Mouse (Mus musculus) hindbrain, embryonic 11.5 days (tissue): Measurements from ENCODE around the gene Hmga2. TPM values are rescaled to one million over a fixed set of nuclear protein-coding genes. Genes with fewer than 3 reads are reported as not detected.

ENCODE experiments used
- ATAC-seq: fragments of 200-750 bp; cut with Nextera tagmentation; 2 replicates; pipeline ENCODE4 v1.8.0; 2017; ENCODE audit warnings: mild to moderate bottlenecking, moderate TSS enrichment, moderate library complexity; ENCODE audit not compliant: low FRiP score
- DNase-seq: peaks from one replicate; pipeline ENCODE4 v3.0.0-alpha.2; 2015; ENCODE audit warnings: low spot score
- H3K27ac ChIP-seq: fragments of 300-500 bp; sonication (generic); 2 replicates; pipeline ENCODE4 v1.5.1; 2014; ENCODE audit warnings: mild to moderate bottlenecking, low read depth, low read length
- H3K27me3 ChIP-seq: fragments of 300-500 bp; sonication (generic); 2 replicates; pipeline ENCODE4 v1.6.1; 2014; ENCODE audit warnings: mild to moderate bottlenecking, low read length, moderate library complexity, mixed read lengths; ENCODE audit not compliant: control insufficient read depth, insufficient read depth
- H3K36me3 ChIP-seq: fragments of 300-500 bp; sonication (generic); 2 replicates; pipeline ENCODE4 v1.6.1; 2014; ENCODE audit warnings: mild to moderate bottlenecking, low read length, moderate library complexity, mixed read lengths; ENCODE audit not compliant: control insufficient read depth, insufficient read depth
- H3K4me1 ChIP-seq: fragments of 300-500 bp; sonication (generic); replicated peaks from 2 replicates; pipeline ENCODE4 v1.6.1; 2014; ENCODE audit warnings: low read length, mixed read lengths; ENCODE audit not compliant: control insufficient read depth, insufficient read depth
- H3K4me2 ChIP-seq: fragments of 300-500 bp; sonication (generic); replicated peaks from 2 replicates; pipeline ENCODE4 v1.6.1; 2014; ENCODE audit warnings: mild to moderate bottlenecking, low read depth, low read length
- H3K4me3 ChIP-seq: fragments of 300-500 bp; sonication (generic); 2 replicates; pipeline ENCODE4 v1.5.1; 2014; ENCODE audit warnings: low read depth, low read length
- H3K9ac ChIP-seq: fragments of 300-500 bp; sonication (generic); 2 replicates; pipeline ENCODE4 v1.6.1; 2014; ENCODE audit warnings: low read depth, low read length
- H3K9me3 ChIP-seq: fragments of 300-500 bp; sonication (generic); 2 replicates; pipeline ENCODE4 v1.6.1; 2016; ENCODE audit warnings: low read length; ENCODE audit not compliant: control insufficient read depth
- WGBS: fragments of 180-500 bp; shearing (Covaris S2); extraction: QIAGEN DNeasy Blood & Tissue Kit; methylation state at CpG from one replicate; pipeline ENCODE4 v1.1.7; 2014; 5-methylcytosine and 5-hydroxymethylcytosine counted together
- polyA plus RNA-seq: library from polyadenylated mRNA; unstranded; fragments of >200 nt; fragmentation: Nextera tagmentation; extraction: Ambion mirVana; gene quantifications from 2 replicates; pipeline ENCODE4 v1.2.1, GENCODE M21; 2014

The Hmga2 gene
- polyA plus RNA-seq, 1 experiment from 2014 or later: 42.9 TPM

DNA sequence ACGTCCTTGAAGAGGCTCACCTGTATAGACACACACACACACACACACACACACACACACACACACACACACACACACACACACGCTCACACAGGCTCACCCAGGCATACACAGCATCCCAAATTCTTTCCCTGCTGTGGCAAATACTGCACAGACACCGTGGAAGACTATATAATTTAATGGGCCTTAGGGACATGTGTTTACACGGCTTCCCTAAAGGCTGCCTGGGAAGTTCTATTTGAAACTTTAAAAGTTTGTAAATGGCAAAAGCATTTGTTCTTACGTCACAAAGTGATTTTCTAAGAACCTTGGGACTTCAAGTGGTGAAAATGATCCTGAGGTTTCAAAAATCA, 42.8 kb downstream of the Hmga2 start:
- no peaks in the 10 kb centered on the region for H3K4me1 ChIP-seq
- H3K9ac ChIP-seq: no peak overlapping the region
- no peaks in the 10 kb centered on the region for H3K9me3 ChIP-seq
- WGBS: 48% methylated on average over 4 of the region's 5 CpGs
- H3K27ac ChIP-seq: no peak overlapping the region
- H3K4me2 ChIP-seq: no peak overlapping the region
- no peaks in the 10 kb centered on the region for H3K27me3 ChIP-seq
- ATAC-seq (no peak), DNase-seq (no peak)
- no peak overlapping the region for H3K4me3 ChIP-seq
- H3K36me3 ChIP-seq: no peaks in the 10 kb centered on the region

DNA sequence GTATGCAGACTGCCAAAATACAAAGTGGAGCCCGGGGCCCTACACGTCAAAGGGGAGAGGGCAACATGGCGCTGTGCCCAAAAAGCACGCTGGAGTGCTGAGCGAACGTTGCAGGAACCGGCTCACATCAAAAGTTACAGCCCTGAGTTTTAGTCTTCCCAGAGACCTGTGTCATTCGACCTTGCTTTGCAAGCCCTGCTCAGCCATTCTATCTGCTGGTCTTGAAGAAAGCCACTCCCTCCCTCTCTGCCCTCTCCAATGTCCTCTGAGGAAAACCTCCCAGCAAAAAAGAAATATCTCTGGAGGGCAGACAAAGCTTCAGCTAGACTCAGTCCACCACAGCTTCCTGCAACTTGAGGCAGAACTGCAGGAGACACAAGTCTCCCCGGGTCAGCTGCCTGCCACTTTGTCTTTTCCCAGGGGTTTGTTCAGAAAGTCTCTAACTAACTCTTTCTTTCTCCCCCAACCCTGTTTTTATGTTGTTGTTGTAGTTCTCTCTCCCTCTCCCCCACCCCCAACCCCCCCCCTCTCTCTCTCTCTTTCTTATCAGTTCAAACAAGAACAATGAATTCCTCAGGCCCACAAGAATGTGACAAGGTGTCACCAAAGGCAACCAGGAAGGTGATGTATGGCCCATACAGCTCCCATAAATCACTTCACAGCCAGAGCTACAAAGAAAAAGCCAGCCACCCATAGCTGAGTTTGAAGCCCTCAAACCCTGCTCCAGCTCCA, 43.4 kb downstream of the Hmga2 start:
- no peak overlapping the region for H3K4me2 ChIP-seq
- H3K9me3 ChIP-seq: no peaks in the 10 kb centered on the region
- no peak for DNase-seq
- no peaks in the 10 kb centered on the region for H3K27me3 ChIP-seq
- H3K9ac ChIP-seq: no peak overlapping the region
- no peaks in the 10 kb centered on the region for H3K36me3 ChIP-seq
- no peak overlapping the region for H3K27ac ChIP-seq
- H3K4me3 ChIP-seq: no peak overlapping the region
- no peak for ATAC-seq
- 43% methylated on average over 9 of the region's 9 CpGs for WGBS
- no peaks in the 10 kb centered on the region for H3K4me1 ChIP-seq

DNA sequence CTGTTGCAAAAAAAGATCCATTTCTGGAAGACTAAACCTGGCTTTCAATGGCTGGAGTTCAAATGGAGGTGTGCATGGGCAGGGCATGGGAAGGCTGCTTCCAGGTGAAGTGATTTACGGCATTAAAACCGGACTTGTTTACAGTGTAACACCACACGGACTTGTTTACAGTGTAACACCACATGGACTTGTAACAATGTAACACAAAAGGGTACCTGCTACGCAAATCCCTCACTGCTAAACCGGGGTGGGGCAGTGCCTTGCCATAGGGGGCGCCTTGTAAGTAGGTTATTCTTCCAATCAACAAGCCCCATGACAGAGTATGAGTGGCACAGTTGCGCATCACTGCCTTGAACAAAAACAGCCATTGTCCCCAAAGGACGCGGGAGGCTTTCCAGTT, 44.2 kb downstream of the Hmga2 start:
- no peak for DNase-seq
- Histone ChIP-seq H3K9me3 (no peaks in the 10 kb centered on the region), H3K9ac (no peak overlapping the region), H3K27me3 (no peaks in the 10 kb centered on the region), H3K4me2 (no peak overlapping the region), H3K36me3 (no peaks in the 10 kb centered on the region), H3K4me1 (no peaks in the 10 kb centered on the region; the same call in 1 of the 2 replicates), H3K27ac (no peak overlapping the region), H3K4me3 (no peak overlapping the region)
- no peak for ATAC-seq
- WGBS: 59% methylated on average over 9 of the region's 9 CpGs

DNA sequence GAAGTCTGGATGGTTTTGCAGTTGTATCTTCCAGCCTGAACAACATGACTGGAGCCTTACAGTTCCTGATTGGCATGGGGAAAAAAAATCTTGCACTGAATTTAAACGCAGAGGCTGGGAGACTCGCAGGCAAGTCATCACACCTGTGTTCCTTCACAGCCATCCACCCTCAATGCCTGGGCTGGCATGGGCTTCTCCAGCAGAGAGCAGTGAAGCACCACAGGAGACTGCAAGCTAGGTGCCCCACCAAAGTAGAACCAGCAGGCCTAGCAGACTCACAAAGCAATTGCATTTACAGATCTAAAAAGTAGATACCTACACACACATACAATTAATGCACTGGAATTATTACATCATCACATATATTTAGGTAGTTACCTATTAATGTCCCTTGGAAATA, 44.8 kb downstream of the Hmga2 start:
- WGBS: 93% methylated on average over 2 of the region's 2 CpGs
- no peak for DNase-seq
- Histone ChIP-seq H3K27me3 (no peaks in the 10 kb centered on the region), H3K36me3 (no peaks in the 10 kb centered on the region), H3K4me2 (no peak overlapping the region), H3K9ac (no peak overlapping the region), H3K27ac (no peak overlapping the region), H3K9me3 (no peaks in the 10 kb centered on the region), H3K4me1 (no peaks in the 10 kb centered on the region; the same call in none of the 2 replicates), H3K4me3 (no peak overlapping the region)
- ATAC-seq: no peak

DNA sequence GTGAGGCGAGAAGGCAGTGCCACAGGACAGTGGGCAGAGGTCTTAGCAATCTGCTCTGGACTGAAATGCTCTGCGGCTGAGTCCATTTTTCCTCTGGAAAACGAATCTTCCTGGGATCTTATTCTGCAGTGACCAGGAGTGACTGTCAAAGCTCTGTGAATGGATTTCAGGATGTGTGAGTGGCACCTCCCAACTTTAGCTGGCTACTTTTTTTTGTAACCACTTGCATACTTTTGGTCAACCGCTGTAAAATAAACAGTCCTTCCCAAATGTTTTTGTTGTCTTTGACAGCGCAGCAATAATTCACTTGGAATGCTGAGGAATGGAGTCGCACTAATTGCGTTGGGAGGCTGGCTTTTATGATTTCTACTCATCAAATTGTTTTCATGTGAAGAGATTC, 45.8 kb downstream of the Hmga2 start:
- H3K9me3 ChIP-seq: no peaks in the 10 kb centered on the region
- H3K4me2 ChIP-seq: no peak overlapping the region
- no peaks in the 10 kb centered on the region; the same call in none of the 2 replicates for H3K4me1 ChIP-seq
- H3K27me3 ChIP-seq: no peaks in the 10 kb centered on the region
- ATAC-seq (no peak), DNase-seq (no peak)
- H3K36me3 ChIP-seq: no peaks in the 10 kb centered on the region
- no peak overlapping the region for H3K4me3 ChIP-seq
- WGBS: 72% methylated on average over 7 of the region's 7 CpGs
- no peak overlapping the region for H3K27ac ChIP-seq
- H3K9ac ChIP-seq: no peak overlapping the region

DNA sequence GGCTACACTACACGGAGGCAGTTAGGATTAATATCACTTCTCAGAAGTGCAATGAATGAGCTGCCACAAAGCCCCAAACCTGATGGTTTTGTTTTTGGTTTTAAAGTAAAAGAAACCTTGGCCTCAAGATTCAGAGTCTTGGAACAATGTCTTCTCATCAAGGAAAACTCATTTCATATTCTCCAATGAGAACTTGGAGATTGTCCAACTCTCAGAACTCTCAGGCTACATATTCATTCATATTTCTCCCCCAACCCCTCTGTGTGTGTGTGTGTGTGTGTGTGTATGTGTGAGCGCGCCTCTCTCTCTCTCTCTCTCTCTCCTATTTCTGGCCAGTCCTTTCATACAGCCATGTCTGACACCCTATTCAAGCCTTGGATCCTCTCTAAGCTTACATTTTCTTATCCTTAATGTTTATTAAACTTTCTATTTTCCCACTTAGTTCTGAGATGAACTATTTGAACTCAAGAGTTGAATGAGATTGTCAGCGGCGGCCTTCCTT, 46.5 kb downstream of the Hmga2 start:
- Histone ChIP-seq H3K27me3 (no peaks in the 10 kb centered on the region), H3K9me3 (no peaks in the 10 kb centered on the region), H3K4me3 (no peak overlapping the region), H3K4me2 (no peak overlapping the region), H3K36me3 (no peaks in the 10 kb centered on the region), H3K4me1 (no peaks in the 10 kb centered on the region; the same call in none of the 2 replicates), H3K27ac (no peak overlapping the region), H3K9ac (no peak overlapping the region)
- no peak for DNase-seq
- 91% methylated on average over 5 of the region's 5 CpGs for WGBS
- ATAC-seq: no peak

DNA sequence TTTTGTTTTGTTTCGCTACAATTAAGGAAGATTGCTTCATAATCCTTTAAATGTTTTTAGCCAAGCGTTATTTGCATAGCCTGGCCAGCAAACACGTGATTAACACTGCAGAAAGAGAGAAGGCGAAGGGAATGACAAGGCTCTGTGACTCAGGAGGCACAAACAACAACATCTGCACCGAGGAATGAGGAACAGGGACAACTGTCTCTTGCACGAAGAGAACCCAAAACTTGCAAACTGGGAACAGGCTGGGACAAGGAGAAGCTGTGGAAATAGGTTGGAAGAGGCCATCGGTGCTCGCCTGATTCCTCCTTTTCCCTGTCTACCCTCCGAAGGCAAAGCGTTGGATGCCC, 47.1 kb downstream of the Hmga2 start:
- Histone ChIP-seq H3K9me3 (no peaks in the 10 kb centered on the region), H3K27ac (no peak overlapping the region; the same call in 1 of the 2 replicates), H3K4me3 (no peak overlapping the region), H3K4me2 (no peak overlapping the region), H3K27me3 (no peaks in the 10 kb centered on the region), H3K9ac (no peak overlapping the region), H3K36me3 (no peaks in the 10 kb centered on the region), H3K4me1 (no peaks in the 10 kb centered on the region; the same call in none of the 2 replicates)
- ATAC-seq (no peak), DNase-seq (no peak)
- WGBS: 84% methylated on average over 10 of the region's 10 CpGs

DNA sequence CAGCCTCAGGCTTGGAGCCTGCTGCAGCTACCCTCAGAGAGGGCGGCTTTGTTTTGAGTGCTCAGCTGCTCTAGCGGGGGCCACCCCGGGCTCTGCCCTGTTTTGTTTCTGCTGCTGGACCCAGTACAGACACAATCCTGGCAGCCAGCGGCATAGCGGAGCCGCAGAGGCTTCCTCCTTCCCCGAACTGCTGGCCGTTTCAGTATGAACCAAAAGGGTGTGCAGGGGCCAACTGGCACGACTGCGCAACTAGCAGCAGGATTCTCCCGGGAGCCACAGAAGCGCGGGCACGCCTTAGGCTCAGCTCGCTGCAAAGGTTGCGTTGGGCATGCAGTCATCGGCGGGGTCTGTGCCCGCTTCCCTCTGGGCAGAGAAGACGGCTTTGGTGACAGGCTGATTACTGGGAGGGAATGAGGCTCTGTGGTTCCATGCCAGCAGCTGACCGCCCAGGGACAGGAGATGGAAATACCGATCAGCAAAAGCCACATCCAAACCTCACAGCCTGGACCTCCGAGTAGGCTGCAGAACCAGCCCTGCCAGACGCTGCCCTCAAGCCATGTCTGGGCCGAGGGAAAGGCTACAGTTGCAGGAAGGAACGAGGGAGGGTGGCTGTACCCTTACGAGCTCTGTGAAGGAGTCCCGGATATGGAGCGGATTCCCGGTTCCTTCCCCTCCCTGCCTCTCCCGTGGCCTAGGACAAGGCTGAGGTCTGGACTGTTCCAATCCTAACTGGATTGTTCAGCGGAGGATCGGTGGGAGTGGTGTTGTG, 47.7 kb downstream of the Hmga2 start:
- H3K9ac ChIP-seq: no peak overlapping the region
- DNase-seq: no peak
- no peak for ATAC-seq
- H3K9me3 ChIP-seq: no peaks in the 10 kb centered on the region
- H3K27ac ChIP-seq: no peak overlapping the region; the same call in 1 of the 2 replicates
- 81% methylated on average over 33 of the region's 33 CpGs for WGBS
- H3K4me2 ChIP-seq: no peak overlapping the region
- H3K4me1 ChIP-seq: no peaks in the 10 kb centered on the region; the same call in none of the 2 replicates
- no peaks in the 10 kb centered on the region for H3K36me3 ChIP-seq
- no peaks in the 10 kb centered on the region for H3K27me3 ChIP-seq
- H3K4me3 ChIP-seq: no peak overlapping the region
